Mouse (Mus musculus): ENCODE data around the gene Tmem106b. TPM values are rescaled to one million over a fixed set of nuclear protein-coding genes. Genes with fewer than 3 reads are reported as not detected.

Gene Tmem106b
- 33.4 and 37.8 TPM in 2 replicates for polyA plus RNA-seq (2016; fragmentation: Nextera tagmentation; extraction: Ambion mirVana)

DNA sequence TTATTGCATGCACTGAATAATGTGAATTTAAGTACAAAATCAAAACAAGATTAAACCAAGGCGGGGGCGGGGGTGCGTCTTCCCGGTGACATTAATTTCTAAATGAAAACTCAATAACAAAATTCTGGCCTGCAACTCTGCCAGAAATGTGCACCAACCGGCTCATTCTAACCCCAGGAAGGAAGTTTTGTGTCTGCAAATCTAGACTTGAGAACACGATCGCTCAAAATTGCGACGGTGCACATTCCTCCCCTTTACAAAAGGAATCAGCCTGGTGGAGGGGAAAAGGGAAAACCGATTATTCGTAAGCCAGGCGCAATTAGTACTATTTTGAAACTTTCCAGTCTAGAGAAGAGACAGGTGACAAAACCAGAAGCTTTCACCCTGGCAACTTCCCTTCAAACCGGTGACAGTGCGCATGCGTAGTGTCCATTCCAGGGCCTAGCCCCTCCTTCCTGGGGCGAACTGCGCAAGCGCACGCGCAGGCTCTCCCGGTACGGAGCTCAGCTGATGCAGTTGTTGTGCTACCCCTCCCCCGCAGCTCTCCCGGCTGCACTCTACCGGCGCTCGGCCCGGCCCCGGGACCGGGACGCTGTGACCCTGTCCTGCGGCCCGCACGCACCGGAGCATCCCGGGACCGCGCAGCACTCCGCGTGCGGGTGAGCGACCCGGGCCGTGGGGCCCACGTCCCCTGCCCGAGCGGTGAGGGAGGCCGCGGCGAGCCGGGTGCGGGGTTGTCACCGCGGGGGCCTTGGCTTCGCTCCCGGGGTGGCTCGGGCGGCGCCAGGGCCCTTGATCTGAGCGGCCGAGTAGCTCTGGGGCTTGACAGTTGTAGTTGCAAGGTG, at the start of gene Tmem106b:
Tmem106b (plus strand) TSS at position 458 of the 845 bp plus-strand sequence.
- ATAC-seq (ENCODE audit: insufficient number of reproducible peaks, low FRiP score), result peak; percentile 100
- peak within 1 kb of the TSS; percentile 99 for H3K9ac ChIP-seq

DNA sequence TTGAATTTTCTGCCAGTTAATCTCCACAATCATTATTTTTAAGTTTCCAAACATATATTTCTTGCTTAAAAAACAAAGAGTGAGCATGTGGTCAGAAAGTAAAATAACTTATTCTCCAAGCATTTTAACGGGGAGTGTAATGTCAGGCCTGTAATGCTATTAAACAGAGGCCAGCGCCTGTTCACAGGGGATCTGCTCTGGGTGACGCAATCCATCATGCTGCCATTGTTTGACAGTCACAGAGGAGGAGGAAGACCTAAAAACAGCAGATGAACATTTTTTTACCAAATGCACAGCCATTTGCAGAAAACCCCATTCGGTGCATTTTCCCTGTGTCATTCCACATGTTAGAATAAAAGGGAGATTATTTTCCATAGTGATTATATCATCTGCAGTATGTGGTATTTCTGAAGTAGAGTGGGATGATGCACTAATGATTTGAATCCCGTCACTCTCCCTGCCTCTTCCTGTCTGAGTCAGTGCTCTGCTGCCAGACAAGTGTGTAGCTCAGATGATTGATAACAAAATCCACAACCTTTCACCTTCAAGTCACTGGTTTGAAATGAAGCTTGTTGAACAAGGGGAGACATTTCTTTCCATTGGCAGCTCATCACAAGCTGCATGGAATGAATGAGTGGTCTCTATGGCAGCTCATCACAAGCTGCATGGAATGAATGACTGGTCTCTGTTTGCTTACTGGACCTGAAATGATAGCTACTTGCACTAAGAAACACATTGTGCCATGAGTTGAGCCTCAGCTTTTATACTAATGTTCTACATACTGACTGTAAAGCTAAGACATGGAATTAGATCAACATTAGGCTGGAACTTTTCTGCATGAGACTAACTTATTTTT, 48.1 kb upstream of the Tmem106b start:
- Histone ChIP-seq H3K27ac (ENCODE audit: poor library complexity, severe bottlenecking) (no peak overlapping the region), H3K4me3 (no peak overlapping the region), H3K9ac (no peak overlapping the region), H3K4me1 (replicated peaks) (peaks cover 5% of the 10 kb centered on the region; the same call in 1 of the 2 replicates), H3K36me3 (no peaks in the 10 kb centered on the region), H3K27me3 (replicated peaks) (no peaks in the 10 kb centered on the region), H3K9me3 (replicated peaks) (no peaks in the 10 kb centered on the region), H3K4me2 (no peak overlapping the region)
- 32% methylated on average over 5 of the region's 5 CpGs for WGBS
- ATAC-seq (ENCODE audit: insufficient number of reproducible peaks, low FRiP score), result no peak

More for the DNA sequence above, at the start of gene Tmem106b:
- Histone ChIP-seq H3K27ac (ENCODE audit: poor library complexity, severe bottlenecking) (peak within 1 kb of the TSS; percentile 90), H3K4me3 (peak within 1 kb of the TSS; percentile 99), H3K4me2 (peak within 1 kb of the TSS; percentile 76), H3K36me3 (peaks cover 26% of the 10 kb centered on the region), H3K27me3 (replicated peaks) (no peaks in the 10 kb centered on the region), H3K4me1 (replicated peaks) (peaks cover 5% of the 10 kb centered on the region), H3K9me3 (replicated peaks) (no peaks in the 10 kb centered on the region)
- WGBS, result 3% methylated on average over 61 of the region's 61 CpGs

DNA sequence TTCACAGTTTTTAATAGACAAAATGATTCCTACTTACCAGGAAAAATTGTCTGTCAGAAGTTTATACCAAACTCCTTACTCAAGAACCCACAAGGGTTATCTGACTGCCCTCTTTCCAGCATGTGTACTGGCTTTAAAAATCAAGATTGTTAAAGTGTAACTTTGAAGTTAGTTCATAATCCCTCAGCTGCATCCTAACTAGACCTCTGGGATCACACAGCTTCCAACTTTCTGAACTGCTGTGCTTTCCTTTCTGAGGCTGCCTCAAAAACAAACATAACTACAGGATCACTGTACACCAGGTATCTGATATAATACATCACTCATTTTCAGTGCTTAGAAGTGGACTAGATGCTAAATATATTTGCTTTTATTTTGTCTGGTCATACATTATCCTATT, 39.0 kb upstream of the Tmem106b start:
- ATAC-seq (ENCODE audit: insufficient number of reproducible peaks, low FRiP score), result no peak
- Histone ChIP-seq H3K36me3 (no peaks in the 10 kb centered on the region), H3K27ac (ENCODE audit: poor library complexity, severe bottlenecking) (no peak overlapping the region)

GRCm38 (mm10) chr6:13030961-13031360, 38.6 kb upstream of the Tmem106b start:
- no peak overlapping the region for H3K27ac ChIP-seq (ENCODE audit: poor library complexity, severe bottlenecking)
- H3K4me1 ChIP-seq (replicated peaks), result no peaks in the 10 kb centered on the region
- no peak overlapping the region for H3K4me3 ChIP-seq
- no peak for ATAC-seq (ENCODE audit: insufficient number of reproducible peaks, low FRiP score)
- H3K9ac ChIP-seq, result no peak overlapping the region
- WGBS, result 56% methylated on average over 1 of the region's 1 CpGs
- no peaks in the 10 kb centered on the region for H3K9me3 ChIP-seq (replicated peaks)
- no peaks in the 10 kb centered on the region for H3K36me3 ChIP-seq
- no peaks in the 10 kb centered on the region for H3K27me3 ChIP-seq (replicated peaks)
- H3K4me2 ChIP-seq, result no peak overlapping the region

More for the DNA sequence above, 39.0 kb upstream of the Tmem106b start:
- Histone ChIP-seq H3K4me3 (no peak overlapping the region), H3K4me1 (replicated peaks) (no peaks in the 10 kb centered on the region), H3K4me2 (no peak overlapping the region), H3K27me3 (replicated peaks) (no peaks in the 10 kb centered on the region), H3K9ac (no peak overlapping the region), H3K9me3 (replicated peaks) (no peaks in the 10 kb centered on the region)

GRCm38 (mm10) chr6:13052408-13053200, 17.0 kb upstream of the Tmem106b start:
- WGBS, result 61% methylated on average over 4 of the region's 4 CpGs
- ATAC-seq (ENCODE audit: insufficient number of reproducible peaks, low FRiP score), result no peak

GRCm38 (mm10) chr6:13061276-13062039, 8.1 kb upstream of the Tmem106b start:
- no peak for ATAC-seq (ENCODE audit: insufficient number of reproducible peaks, low FRiP score)
- H3K27ac ChIP-seq (ENCODE audit: poor library complexity, severe bottlenecking), result no peak overlapping the region
- no peaks in the 10 kb centered on the region for H3K36me3 ChIP-seq

More at GRCm38 (mm10) chr6:13052408-13053200, 17.0 kb upstream of the Tmem106b start:
- Histone ChIP-seq H3K4me1 (replicated peaks) (peaks cover 3% of the 10 kb centered on the region; the same call in 1 of the 2 replicates), H3K9me3 (replicated peaks) (no peaks in the 10 kb centered on the region), H3K9ac (no peak overlapping the region), H3K4me3 (no peak overlapping the region), H3K4me2 (no peak overlapping the region), H3K27ac (ENCODE audit: poor library complexity, severe bottlenecking) (no peak overlapping the region), H3K36me3 (no peaks in the 10 kb centered on the region), H3K27me3 (replicated peaks) (no peaks in the 10 kb centered on the region)

DNA sequence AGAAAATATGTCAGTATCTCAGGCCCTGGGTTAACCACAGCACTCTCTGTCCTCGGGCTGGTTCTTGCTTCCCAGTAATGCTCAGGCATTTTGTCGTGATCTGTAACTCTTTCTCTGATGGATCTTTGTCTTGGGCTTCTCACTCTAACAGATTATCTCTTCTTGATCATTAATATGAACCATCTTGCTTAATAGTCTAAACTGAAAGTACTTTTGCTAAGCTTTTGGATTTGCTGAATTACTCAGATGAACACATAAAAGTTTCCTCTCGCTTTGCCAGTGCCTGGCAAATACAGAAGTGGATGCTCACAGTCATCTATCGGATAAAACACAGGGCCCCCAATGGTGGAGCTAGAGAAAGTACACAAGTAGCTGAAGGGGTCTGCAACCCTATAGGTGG, 7.5 kb upstream of the Tmem106b start:
- Histone ChIP-seq H3K4me2 (no peak overlapping the region), H3K4me3 (no peak overlapping the region), H3K27me3 (replicated peaks) (no peaks in the 10 kb centered on the region), H3K9ac (no peak overlapping the region), H3K4me1 (replicated peaks) (no peaks in the 10 kb centered on the region), H3K27ac (ENCODE audit: poor library complexity, severe bottlenecking) (no peak overlapping the region), H3K36me3 (no peaks in the 10 kb centered on the region), H3K9me3 (replicated peaks) (no peaks in the 10 kb centered on the region)
- 73% methylated on average over 4 of the region's 4 CpGs for WGBS
- no peak for ATAC-seq (ENCODE audit: insufficient number of reproducible peaks, low FRiP score)

More at GRCm38 (mm10) chr6:13061276-13062039, 8.1 kb upstream of the Tmem106b start:
- no peaks in the 10 kb centered on the region for H3K27me3 ChIP-seq (replicated peaks)
- H3K4me2 ChIP-seq, result no peak overlapping the region
- H3K4me1 ChIP-seq (replicated peaks), result no peaks in the 10 kb centered on the region
- no peaks in the 10 kb centered on the region for H3K9me3 ChIP-seq (replicated peaks)
- no peak overlapping the region for H3K9ac ChIP-seq
- H3K4me3 ChIP-seq, result no peak overlapping the region

DNA sequence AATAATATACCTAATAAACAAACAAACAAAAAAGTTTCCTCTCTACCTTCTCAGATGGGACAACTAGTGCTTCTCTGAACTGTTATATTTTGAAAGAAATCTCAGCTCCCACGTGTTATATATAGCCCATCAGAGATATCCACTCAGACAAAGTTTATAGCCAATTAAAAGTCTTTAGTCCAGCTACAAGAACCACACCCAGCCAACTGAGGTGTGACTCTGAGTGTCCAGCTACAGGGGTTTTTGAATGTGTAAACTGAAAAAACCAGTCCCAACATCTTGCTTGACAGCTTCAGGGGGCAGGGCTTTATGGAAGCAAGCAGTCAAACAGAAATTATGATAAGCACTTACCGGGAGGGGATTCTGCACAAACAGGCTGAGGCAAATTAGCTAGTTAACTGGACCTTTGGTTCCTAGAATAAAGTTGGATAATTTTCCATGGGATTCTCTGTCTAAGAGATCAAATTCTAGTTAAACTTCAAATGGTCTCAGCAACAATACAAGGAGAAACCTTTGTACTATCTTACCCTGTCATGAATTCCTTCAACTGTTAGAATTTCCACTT, 6.8 kb upstream of the Tmem106b start:
- 65% methylated on average over 2 of the region's 2 CpGs for WGBS

DNA sequence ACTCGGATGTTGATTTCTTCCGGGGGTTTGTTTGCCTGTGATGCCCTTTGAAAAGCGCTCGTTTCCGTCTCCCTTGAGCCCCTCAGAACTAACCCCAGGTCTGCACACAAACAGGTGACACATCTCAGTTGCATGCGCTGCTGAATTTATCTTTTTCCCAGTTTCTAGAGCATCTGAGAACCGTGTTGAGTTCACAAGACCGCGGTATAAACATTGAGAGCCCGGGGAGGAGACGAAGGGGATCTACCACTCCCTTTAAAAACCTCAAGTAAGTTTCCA, 527 bp downstream of the Tmem106b start:
- H3K4me1 ChIP-seq (replicated peaks), result peaks cover 5% of the 10 kb centered on the region
- H3K27me3 ChIP-seq (replicated peaks), result no peaks in the 10 kb centered on the region
- peaks cover 26% of the 10 kb centered on the region for H3K36me3 ChIP-seq
- peak overlapping the region; percentile 99 for H3K4me3 ChIP-seq
- peak overlapping the region; percentile 90 for H3K27ac ChIP-seq (ENCODE audit: poor library complexity, severe bottlenecking)
- H3K9ac ChIP-seq, result peak overlapping the region; percentile 99
- ATAC-seq (ENCODE audit: insufficient number of reproducible peaks, low FRiP score), result peak; percentile 23; the same call in 1 of the 2 replicates
- WGBS, result 2% methylated on average over 11 of the region's 11 CpGs
- peak overlapping the region; percentile 76 for H3K4me2 ChIP-seq
- no peaks in the 10 kb centered on the region for H3K9me3 ChIP-seq (replicated peaks)

More for the DNA sequence above, 6.8 kb upstream of the Tmem106b start:
- Histone ChIP-seq H3K27ac (ENCODE audit: poor library complexity, severe bottlenecking) (no peak overlapping the region), H3K36me3 (no peaks in the 10 kb centered on the region), H3K9me3 (replicated peaks) (no peaks in the 10 kb centered on the region), H3K4me2 (no peak overlapping the region), H3K9ac (no peak overlapping the region), H3K27me3 (replicated peaks) (no peaks in the 10 kb centered on the region), H3K4me3 (no peak overlapping the region), H3K4me1 (replicated peaks) (no peaks in the 10 kb centered on the region)
- no peak for ATAC-seq (ENCODE audit: insufficient number of reproducible peaks, low FRiP score)

GRCm38 (mm10) chr6:13070485-13070884, 926 bp downstream of the Tmem106b start:
- peaks cover 5% of the 10 kb centered on the region for H3K4me1 ChIP-seq (replicated peaks)
- 39% methylated on average over 4 of the region's 4 CpGs for WGBS
- peak overlapping the region; percentile 99 for H3K4me3 ChIP-seq
- no peaks in the 10 kb centered on the region for H3K27me3 ChIP-seq (replicated peaks)
- peak overlapping the region; percentile 99 for H3K9ac ChIP-seq
- peak; percentile 27; the same call in 1 of the 2 replicates for ATAC-seq (ENCODE audit: insufficient number of reproducible peaks, low FRiP score)
- no peaks in the 10 kb centered on the region for H3K9me3 ChIP-seq (replicated peaks)
- H3K4me2 ChIP-seq, result peak overlapping the region; percentile 76
- H3K36me3 ChIP-seq, result peaks cover 26% of the 10 kb centered on the region
- peak overlapping the region; percentile 90 for H3K27ac ChIP-seq (ENCODE audit: poor library complexity, severe bottlenecking)
